Mouse (Mus musculus): ENCODE data around the gene Sorcs1. TPM values are rescaled to one million over a fixed set of nuclear protein-coding genes. Genes with fewer than 3 reads are reported as not detected.

Gene Sorcs1
- polyA plus RNA-seq, 1 experiment from 2014 or later, result 10.1 TPM

Small RNAs within 50 kb of the gene (microRNA-seq; reads per million reads assigned to microRNA genes)
- gene Gm27749, result not detected

Measured in midbrain, embryonic 13.5 days (tissue).